Mouse (Mus musculus) kidney, adult 2 months (tissue): ENCODE results near the gene Ncdn.

Source experiments
- CTCF ChIP-seq: fragments of 200-500 bp; conservative IDR thresholded peaks from 2 replicates; pipeline ENCODE4 v1.5.1; 2011; ENCODE audit warnings: low read depth, mild to moderate bottlenecking, control low read depth, low read length, moderate library complexity, mixed read lengths; ENCODE audit not compliant: insufficient read depth, insufficient read length
- POLR2A ChIP-seq: fragments of 200-500 bp; IDR thresholded peaks from one replicate; pipeline ENCODE4 v1.6.1; 2011; ENCODE audit warnings: low read depth, low read length, control low read depth

DNA sequence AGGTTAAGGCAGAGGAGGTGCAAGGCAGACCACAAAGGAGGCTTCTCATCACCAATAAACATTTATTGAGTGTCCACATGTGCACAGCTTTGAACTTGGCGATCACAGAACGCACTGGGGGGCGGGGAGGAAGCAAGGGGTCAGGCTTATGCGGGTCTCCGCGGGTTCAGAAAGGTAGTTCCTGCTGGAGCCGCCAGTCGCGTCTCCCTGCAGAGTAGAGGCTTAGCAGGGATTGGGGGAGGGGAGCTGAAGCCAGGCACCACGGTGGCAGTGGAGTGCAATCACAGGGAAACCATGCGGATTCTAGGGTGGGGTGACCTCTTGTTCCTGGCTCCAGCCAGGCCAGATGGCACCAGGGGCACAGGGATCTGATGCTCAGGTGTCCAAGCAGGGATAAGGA, 9.5 kb downstream of the Ncdn start:
- TF ChIP-seq CTCF (no peak), POLR2A (no peak)
